Mouse (Mus musculus) embryonic facial prominence, embryonic 15.5 days (tissue): ENCODE measurements around the gene Agr2. TPM values are rescaled to one million over a fixed set of nuclear protein-coding genes. Genes with fewer than 3 reads are reported as not detected.
A peak's percentile ranks its signal among the peaks of the same experiment; 100 is the strongest.

ENCODE experiments used
- ATAC-seq: fragments of 200-750 bp; cut with Nextera tagmentation; 2 replicates; pipeline ENCODE4 v1.8.0; 2017; ENCODE audit warnings: low read depth, moderate TSS enrichment; ENCODE audit not compliant: insufficient number of reproducible peaks, low FRiP score, low TSS enrichment
- H3K27ac ChIP-seq: fragments of 300-500 bp; sonication (generic); replicated peaks from 2 replicates; pipeline ENCODE4 v1.5.1; 2015; ENCODE audit warnings: mild to moderate bottlenecking, inconsistent platforms
- H3K27me3 ChIP-seq: fragments of 300-500 bp; sonication (generic); 2 replicates; pipeline ENCODE4 v1.6.1; 2015; ENCODE audit warnings: inconsistent platforms
- H3K36me3 ChIP-seq: fragments of 300-500 bp; sonication (generic); 2 replicates; pipeline ENCODE4 v1.6.1; 2015; ENCODE audit warnings: mild to moderate bottlenecking, inconsistent platforms
- H3K4me1 ChIP-seq: fragments of 300-500 bp; sonication (generic); 2 replicates; pipeline ENCODE4 v1.6.1; 2015; ENCODE audit warnings: inconsistent platforms
- H3K4me2 ChIP-seq: fragments of 300-500 bp; sonication (generic); replicated peaks from 2 replicates; pipeline ENCODE4 v1.6.1; 2015; ENCODE audit warnings: mild to moderate bottlenecking, inconsistent platforms
- H3K4me3 ChIP-seq: fragments of 300-500 bp; sonication (generic); replicated peaks from 2 replicates; pipeline ENCODE4 v1.5.1; 2015; ENCODE audit warnings: mild to moderate bottlenecking, inconsistent platforms
- H3K9ac ChIP-seq: fragments of 300-500 bp; sonication (generic); 2 replicates; pipeline ENCODE4 v1.6.1; 2015; ENCODE audit warnings: inconsistent platforms
- H3K9me3 ChIP-seq: fragments of 300-500 bp; sonication (generic); replicated peaks from 2 replicates; pipeline ENCODE4 v1.6.1; 2016; ENCODE audit warnings: inconsistent platforms
- whole genome bisulfite sequencing: fragments of 180-500 bp; shearing (Covaris S2); methylation state at CpG from one replicate; pipeline ENCODE4 v1.1.7; 2015; 5-methylcytosine and 5-hydroxymethylcytosine counted together
- polyA plus RNA-seq: library from polyadenylated mRNA; unstranded; fragments of >200 nt; fragmentation: Nextera tagmentation; extraction: Ambion mirVana; gene quantifications from 2 replicates; pipeline ENCODE4 v1.2.1, GENCODE M21; 2015

The Agr2 gene
- 8.9 and 13.8 TPM in 2 replicates for polyA plus RNA-seq

GRCm38 (mm10) chr12:35992711-35993110, at the start of gene Agr2:
Agr2 (plus strand) TSS chr12:35992907.
- ATAC-seq, result peak; percentile 54; the same call in 1 of the 2 replicates
- Histone ChIP-seq H3K27me3 (no peaks in the 10 kb centered on the region), H3K4me1 (no peaks in the 10 kb centered on the region), H3K4me2 (no peak within 1 kb of the TSS), H3K9me3 (no peaks in the 10 kb centered on the region), H3K36me3 (no peaks in the 10 kb centered on the region), H3K27ac (no peak within 1 kb of the TSS), H3K9ac (no peak within 1 kb of the TSS), H3K4me3 (no peak within 1 kb of the TSS)
- 55% methylated on average over 9 of the region's 9 CpGs for WGBS

GRCm38 (mm10) chr12:35951757-35952156, 41.0 kb upstream of the Agr2 start:
- Histone ChIP-seq H3K4me1 (no peaks in the 10 kb centered on the region), H3K27ac (no peak overlapping the region), H3K36me3 (no peaks in the 10 kb centered on the region), H3K4me2 (no peak overlapping the region), H3K27me3 (no peaks in the 10 kb centered on the region), H3K9me3 (no peaks in the 10 kb centered on the region), H3K4me3 (no peak overlapping the region), H3K9ac (no peak overlapping the region)
- no peak for ATAC-seq
- 41% methylated on average over 1 of the region's 1 CpGs for WGBS

DNA sequence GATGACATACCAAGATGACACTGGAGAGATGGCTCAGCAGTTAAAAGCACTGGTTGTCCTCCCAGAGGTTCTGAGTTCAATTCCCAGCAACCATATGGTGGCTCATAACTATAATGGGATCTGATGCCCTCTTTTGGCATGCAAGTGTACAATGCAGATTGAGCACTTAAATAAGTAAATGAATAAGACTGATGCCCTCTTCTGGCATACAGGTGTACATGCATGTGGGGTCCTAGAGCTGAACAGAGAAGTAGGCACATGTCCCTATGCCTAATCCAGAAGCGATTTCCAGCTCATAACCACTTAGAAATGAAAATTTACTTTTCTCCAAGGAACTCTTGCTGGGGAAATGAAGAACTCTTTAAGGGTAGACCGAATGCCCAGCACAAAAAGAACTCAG, 35.5 kb upstream of the Agr2 start:
- ATAC-seq, result no peak
- Histone ChIP-seq H3K27me3 (no peaks in the 10 kb centered on the region), H3K27ac (no peak overlapping the region), H3K36me3 (no peaks in the 10 kb centered on the region), H3K4me1 (no peaks in the 10 kb centered on the region), H3K4me3 (no peak overlapping the region), H3K9ac (no peak overlapping the region), H3K9me3 (no peaks in the 10 kb centered on the region), H3K4me2 (no peak overlapping the region)
- WGBS, result 76% methylated on average over 2 of the region's 2 CpGs

DNA sequence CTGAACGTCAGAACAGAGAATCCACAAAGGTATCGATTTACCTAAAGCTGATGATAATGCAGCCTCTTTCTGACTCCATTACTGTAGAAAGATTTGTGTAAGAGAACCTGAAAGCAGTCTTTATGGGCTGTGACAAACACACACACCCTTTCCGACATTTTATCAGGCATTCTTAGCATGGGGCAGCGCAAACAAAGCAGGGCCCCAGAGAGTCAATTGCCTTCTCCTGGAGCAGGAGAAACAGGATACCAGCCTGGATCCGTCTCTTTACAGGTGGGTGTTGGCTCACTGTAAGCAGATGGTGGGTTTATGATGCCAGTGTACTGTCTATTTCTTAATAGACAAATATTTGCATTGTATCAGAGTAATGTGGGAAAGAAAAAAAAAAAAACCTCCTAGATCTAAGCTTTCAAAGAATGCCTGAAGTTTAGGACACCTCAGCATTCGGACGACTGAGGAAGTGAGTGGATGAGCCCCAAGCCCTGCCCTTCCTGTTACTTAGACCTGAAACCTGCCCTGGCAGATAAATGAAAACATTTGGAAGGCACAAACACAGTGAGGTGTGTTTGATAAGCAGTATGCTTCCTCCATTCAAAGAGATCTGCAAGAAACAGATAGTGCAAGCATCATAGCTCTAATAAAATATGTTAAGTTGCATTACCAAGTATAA, 26.5 kb upstream of the Agr2 start:
- H3K9ac ChIP-seq, result no peak overlapping the region
- H3K27me3 ChIP-seq, result no peaks in the 10 kb centered on the region
- H3K27ac ChIP-seq, result no peak overlapping the region
- ATAC-seq, result no peak
- H3K9me3 ChIP-seq, result no peaks in the 10 kb centered on the region
- WGBS, result 46% methylated on average over 7 of the region's 7 CpGs
- H3K4me1 ChIP-seq, result no peaks in the 10 kb centered on the region
- H3K4me2 ChIP-seq, result no peak overlapping the region
- no peaks in the 10 kb centered on the region for H3K36me3 ChIP-seq
- no peak overlapping the region for H3K4me3 ChIP-seq

GRCm38 (mm10) chr12:35966768-35967141, 26.0 kb upstream of the Agr2 start:
- Histone ChIP-seq H3K27ac (no peak overlapping the region), H3K9ac (no peak overlapping the region), H3K4me2 (no peak overlapping the region), H3K4me3 (no peak overlapping the region), H3K4me1 (no peaks in the 10 kb centered on the region), H3K27me3 (no peaks in the 10 kb centered on the region), H3K36me3 (no peaks in the 10 kb centered on the region), H3K9me3 (no peaks in the 10 kb centered on the region)
- 55% methylated on average over 7 of the region's 7 CpGs for WGBS
- no peak for ATAC-seq

DNA sequence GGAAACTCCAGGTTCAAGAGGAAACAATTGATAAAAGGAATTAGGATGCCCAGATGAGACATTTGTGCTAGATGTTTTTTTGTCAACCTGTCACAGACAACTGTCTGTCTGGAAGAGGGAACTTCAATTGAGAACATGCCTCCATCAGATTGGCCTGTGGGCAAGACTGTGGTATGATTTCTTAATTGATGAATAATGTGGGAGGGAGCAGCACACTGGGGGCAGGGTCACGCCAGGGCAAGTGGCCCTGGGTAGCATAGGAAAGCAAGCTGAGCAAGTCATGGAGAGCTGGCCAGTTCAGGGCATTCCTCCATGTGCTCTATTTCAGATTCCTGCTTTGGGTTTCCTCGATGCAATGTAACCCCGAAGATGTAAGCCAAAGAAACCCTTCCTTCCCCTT, 16.8 kb upstream of the Agr2 start:
- WGBS, result 74% methylated on average over 3 of the region's 3 CpGs

GRCm38 (mm10) chr12:35977633-35978246, 15.0 kb upstream of the Agr2 start:
- Histone ChIP-seq H3K4me3 (no peak overlapping the region), H3K27ac (no peak overlapping the region), H3K9ac (no peak overlapping the region), H3K36me3 (no peaks in the 10 kb centered on the region), H3K4me2 (no peak overlapping the region), H3K9me3 (no peaks in the 10 kb centered on the region), H3K4me1 (0 out of 2 replicates have a peak, but pooled peaks cover 4% of the 10 kb centered on the region), H3K27me3 (no peaks in the 10 kb centered on the region)
- ATAC-seq, result no peak
- 34% methylated on average over 6 of the region's 6 CpGs for WGBS

More for the DNA sequence above, 16.8 kb upstream of the Agr2 start:
- no peaks in the 10 kb centered on the region for H3K9me3 ChIP-seq
- no peaks in the 10 kb centered on the region for H3K27me3 ChIP-seq
- no peaks in the 10 kb centered on the region for H3K36me3 ChIP-seq
- no peaks in the 10 kb centered on the region for H3K4me1 ChIP-seq
- ATAC-seq, result no peak
- no peak overlapping the region for H3K4me2 ChIP-seq
- no peak overlapping the region for H3K27ac ChIP-seq
- no peak overlapping the region for H3K9ac ChIP-seq
- no peak overlapping the region for H3K4me3 ChIP-seq

DNA sequence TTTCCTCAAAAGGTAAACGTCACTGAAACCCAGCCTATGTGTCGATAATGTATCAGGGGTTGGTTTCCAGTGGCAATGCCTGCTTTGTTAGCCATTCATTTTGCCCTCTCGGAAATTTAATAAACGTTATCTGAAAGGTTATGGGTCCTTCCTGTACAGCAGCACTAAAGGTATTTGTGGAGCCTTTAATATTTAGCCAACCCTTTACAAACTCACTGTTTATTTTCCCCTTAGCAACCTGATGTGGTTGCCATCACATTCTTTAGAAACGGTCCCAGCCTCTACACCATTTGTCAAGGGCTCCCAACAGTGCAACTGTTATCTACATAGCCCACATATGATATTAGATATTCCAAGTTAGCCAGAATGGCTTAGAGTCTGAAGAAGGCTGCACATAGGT, 13.1 kb upstream of the Agr2 start:
- 84% methylated on average over 5 of the region's 5 CpGs for WGBS
- Histone ChIP-seq H3K4me2 (no peak overlapping the region), H3K36me3 (no peaks in the 10 kb centered on the region)

DNA sequence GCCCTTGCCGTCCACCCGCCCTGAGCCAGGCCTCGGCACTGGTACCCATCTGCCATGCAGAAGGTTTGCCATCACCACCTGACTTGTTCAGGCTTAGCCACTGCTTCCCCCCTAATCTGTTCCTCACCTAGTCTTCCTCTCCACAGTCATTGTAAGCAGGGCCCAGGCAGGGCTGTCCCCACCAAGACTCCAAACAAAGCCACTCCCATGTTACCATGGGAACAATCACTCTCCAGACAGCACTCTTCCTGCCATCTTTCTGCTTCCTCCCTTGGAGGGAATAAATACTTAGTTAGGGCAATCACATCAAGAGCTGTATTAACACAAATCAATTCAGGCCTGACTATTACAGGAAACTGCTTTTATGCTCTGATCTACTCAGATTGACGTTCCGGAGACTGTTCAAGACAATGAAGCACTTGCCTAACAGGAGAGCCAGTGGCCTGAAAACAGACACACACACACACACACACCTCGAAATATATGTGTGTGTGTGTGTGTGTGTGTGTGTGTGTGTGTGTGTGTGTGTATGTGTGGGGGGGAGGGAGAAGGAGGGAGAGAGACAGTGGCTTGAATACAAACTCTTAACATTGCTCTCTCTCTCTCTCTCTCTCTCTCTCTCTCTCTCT, 10.9 kb upstream of the Agr2 start:
- Histone ChIP-seq H3K27me3 (no peaks in the 10 kb centered on the region), H3K4me2 (no peak overlapping the region), H3K4me1 (0 out of 2 replicates have a peak, but pooled peaks cover 4% of the 10 kb centered on the region), H3K27ac (no peak overlapping the region), H3K36me3 (no peaks in the 10 kb centered on the region), H3K4me3 (no peak overlapping the region), H3K9me3 (no peaks in the 10 kb centered on the region), H3K9ac (no peak overlapping the region)
- no peak for ATAC-seq
- 49% methylated on average over 6 of the region's 6 CpGs for WGBS

More for the DNA sequence above, 13.1 kb upstream of the Agr2 start:
- Histone ChIP-seq H3K27me3 (no peaks in the 10 kb centered on the region), H3K9me3 (no peaks in the 10 kb centered on the region), H3K4me3 (no peak overlapping the region), H3K4me1 (0 out of 2 replicates have a peak, but pooled peaks cover 4% of the 10 kb centered on the region), H3K27ac (no peak overlapping the region), H3K9ac (no peak overlapping the region)
- ATAC-seq, result no peak

- Histone ChIP-seq H3K9ac (no peak overlapping the region), H3K27me3 (no peaks in the 10 kb centered on the region), H3K27ac (no peak overlapping the region), H3K4me1 (0 out of 2 replicates have a peak, but pooled peaks cover 4% of the 10 kb centered on the region), H3K4me2 (no peak overlapping the region), H3K9me3 (no peaks in the 10 kb centered on the region), H3K36me3 (no peaks in the 10 kb centered on the region), H3K4me3 (no peak overlapping the region)
- ATAC-seq, result no peak
- 86% methylated on average over 9 of the region's 9 CpGs for WGBS
Measured at GRCm38 (mm10) chr12:35983472-35983871, 9.2 kb upstream of the Agr2 start.

- H3K9ac ChIP-seq, result no peak overlapping the region
- WGBS, result 79% methylated on average over 5 of the region's 5 CpGs
Measured at GRCm38 (mm10) chr12:35984743-35985142, 8.0 kb upstream of the Agr2 start.

More at GRCm38 (mm10) chr12:35984743-35985142, 8.0 kb upstream of the Agr2 start:
- Histone ChIP-seq H3K4me1 (0 out of 2 replicates have a peak, but pooled peaks cover 4% of the 10 kb centered on the region), H3K4me2 (no peak overlapping the region), H3K4me3 (no peak overlapping the region), H3K9me3 (no peaks in the 10 kb centered on the region), H3K36me3 (no peaks in the 10 kb centered on the region), H3K27ac (no peak overlapping the region), H3K27me3 (no peaks in the 10 kb centered on the region)
- ATAC-seq, result no peak
